Mouse (Mus musculus) midbrain, embryonic 14.5 days (tissue): ENCODE data around the gene Ppm1n. TPM values are rescaled to one million over a fixed set of nuclear protein-coding genes. Genes with fewer than 3 reads are reported as not detected.
A peak's percentile ranks its signal among the peaks of the same experiment; 100 is the strongest.

ENCODE experiments used
- ATAC-seq: fragments of 200-750 bp; cut with Nextera tagmentation; 2 replicates; pipeline ENCODE4 v1.8.0; 2017; ENCODE audit warnings: moderate number of reproducible peaks, moderate library complexity; ENCODE audit not compliant: low FRiP score, low TSS enrichment
- DNase-seq: peaks from one replicate; pipeline ENCODE4 v3.0.0-alpha.2; 2015
- H3K27ac ChIP-seq: fragments of 300-500 bp; sonication (generic); replicated peaks from 2 replicates; pipeline ENCODE4 v1.5.1; 2014; ENCODE audit warnings: mild to moderate bottlenecking, low read depth, low read length, moderate library complexity
- H3K27me3 ChIP-seq: fragments of 300-500 bp; sonication (generic); 2 replicates; pipeline ENCODE4 v1.6.1; 2014; ENCODE audit warnings: low read length, control low read depth, mixed read lengths; ENCODE audit not compliant: control insufficient read depth, insufficient read depth
- H3K36me3 ChIP-seq: fragments of 300-500 bp; sonication (generic); 2 replicates; pipeline ENCODE4 v1.6.1; 2014; ENCODE audit warnings: low read length, control low read depth; ENCODE audit not compliant: control insufficient read depth, insufficient read depth
- H3K4me1 ChIP-seq: fragments of 300-500 bp; sonication (generic); 2 replicates; pipeline ENCODE4 v1.6.1; 2014; ENCODE audit warnings: mild to moderate bottlenecking, antibody characterized with exemption, low read length, control low read depth; ENCODE audit not compliant: control insufficient read depth, insufficient read depth
- H3K4me2 ChIP-seq: fragments of 300-500 bp; sonication (generic); 2 replicates; pipeline ENCODE4 v1.6.1; 2014; ENCODE audit warnings: mild to moderate bottlenecking, low read length, moderate library complexity
- H3K4me3 ChIP-seq: fragments of 300-500 bp; sonication (generic); replicated peaks from 2 replicates; pipeline ENCODE4 v1.5.1; 2014; ENCODE audit warnings: low read depth, low read length
- H3K9ac ChIP-seq: fragments of 300-500 bp; sonication (generic); replicated peaks from 2 replicates; pipeline ENCODE4 v1.6.1; 2014; ENCODE audit warnings: mild to moderate bottlenecking, low read length, moderate library complexity
- H3K9me3 ChIP-seq: fragments of 300-500 bp; sonication (generic); 2 replicates; pipeline ENCODE4 v1.6.1; 2016; ENCODE audit warnings: low read length, control low read depth, mixed read lengths; ENCODE audit not compliant: control insufficient read depth
- WGBS: fragments of 180-500 bp; shearing (Covaris S2); extraction: QIAGEN DNeasy Blood & Tissue Kit; methylation state at CpG from one replicate; pipeline ENCODE4 v1.1.7; 2014; 5-methylcytosine and 5-hydroxymethylcytosine counted together
- polyA plus RNA-seq: library from polyadenylated mRNA; unstranded; fragments of >200 nt; fragmentation: Nextera tagmentation; extraction: Ambion mirVana; gene quantifications from 2 replicates; pipeline ENCODE4 v1.2.1, GENCODE M21; 2014

Gene Ppm1n
- polyA plus RNA-seq = 0.62 and 1.2 TPM in 2 replicates

GRCm38 (mm10) chr7:19279581-19280114 is at the start of gene Ppm1n:
TSS of gene Ppm1n (minus strand) at chr7:19280064.
- Histone ChIP-seq H3K4me2 (peak within 1 kb of the TSS; percentile 46), H3K27ac (no peak within 1 kb of the TSS), H3K9me3 (no peaks in the 10 kb centered on the region), H3K27me3 (peaks cover 40% of the 10 kb centered on the region), H3K4me3 (peak within 1 kb of the TSS; percentile 28), H3K36me3 (no peaks in the 10 kb centered on the region), H3K9ac (0 out of 2 replicates have a peak within 1 kb of the TSS, but pooled peaks have one; percentile 2), H3K4me1 (peaks cover 11% of the 10 kb centered on the region)
- WGBS = under 1% methylated on average over 46 of the region's 46 CpGs
- DNase-seq (no peak), ATAC-seq (no peak)

DNA sequence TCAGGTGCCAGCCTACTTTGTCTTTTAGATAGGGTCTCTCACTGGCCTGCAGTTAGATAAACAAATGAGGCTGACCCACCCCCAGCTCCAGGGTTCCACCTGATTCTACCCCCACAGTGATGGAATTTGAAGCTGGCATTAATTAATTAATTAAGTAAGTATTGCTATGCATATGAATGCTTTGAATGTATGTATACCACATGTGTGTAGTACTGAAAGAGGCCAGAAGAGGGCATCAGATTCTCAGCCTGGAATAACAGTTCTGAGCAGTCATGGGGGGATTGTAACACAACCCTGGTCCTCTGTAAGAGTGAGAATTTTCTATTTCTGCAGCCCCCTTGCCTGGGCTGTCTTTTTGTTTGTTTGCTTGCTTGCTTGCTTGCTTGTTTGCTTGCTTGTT is 48.6 kb upstream of the Ppm1n start:
- no peak overlapping the region for H3K4me2 ChIP-seq
- no peak for DNase-seq
- no peak overlapping the region for H3K4me3 ChIP-seq
- no peak for ATAC-seq
- no peaks in the 10 kb centered on the region for H3K9me3 ChIP-seq
- peaks cover 9% of the 10 kb centered on the region; the same call in 1 of the 2 replicates for H3K4me1 ChIP-seq
- H3K27ac ChIP-seq = no peak overlapping the region
- H3K9ac ChIP-seq = no peak overlapping the region
- H3K36me3 ChIP-seq = no peaks in the 10 kb centered on the region
- H3K27me3 ChIP-seq = no peaks in the 10 kb centered on the region

DNA sequence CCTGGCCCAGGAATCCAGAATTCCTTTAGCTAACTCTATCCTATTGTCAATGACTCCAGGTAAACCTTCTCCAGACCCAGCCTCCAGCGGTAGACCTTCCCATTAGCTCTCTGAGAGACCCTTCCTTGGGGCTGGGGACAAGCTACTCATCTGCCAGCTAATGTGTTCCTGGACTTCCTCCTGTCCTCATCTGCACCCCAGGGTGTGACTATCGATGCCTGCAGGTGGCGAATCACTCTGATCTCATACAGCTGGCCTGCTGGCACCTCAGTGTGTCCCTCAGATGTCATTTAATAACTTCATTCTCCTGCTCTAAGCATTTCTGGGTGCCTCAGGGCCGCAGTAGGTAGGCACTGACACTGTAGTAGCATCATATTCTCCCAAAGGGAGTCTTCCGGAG is 47.9 kb upstream of the Ppm1n start:
- H3K27me3 ChIP-seq = no peaks in the 10 kb centered on the region
- no peak overlapping the region for H3K27ac ChIP-seq
- no peaks in the 10 kb centered on the region for H3K36me3 ChIP-seq
- no peak for DNase-seq
- no peaks in the 10 kb centered on the region for H3K9me3 ChIP-seq
- H3K9ac ChIP-seq = no peak overlapping the region
- H3K4me3 ChIP-seq = no peak overlapping the region
- 86% methylated on average over 5 of the region's 5 CpGs for WGBS
- peak overlapping the region; percentile 67; the same call in 1 of the 2 replicates for H3K4me2 ChIP-seq
- peaks cover 9% of the 10 kb centered on the region; the same call in 1 of the 2 replicates for H3K4me1 ChIP-seq
- ATAC-seq = no peak

GRCm38 (mm10) chr7:19327128-19327527 is 47.3 kb upstream of the Ppm1n start:
- DNase-seq (peak; percentile 86), ATAC-seq (peak; percentile 65)
- Histone ChIP-seq H3K4me2 (peak overlapping the region; percentile 67), H3K9me3 (no peaks in the 10 kb centered on the region), H3K9ac (peak overlapping the region; percentile 39), H3K27ac (no peak overlapping the region), H3K4me3 (peak overlapping the region; percentile 29), H3K36me3 (no peaks in the 10 kb centered on the region), H3K27me3 (no peaks in the 10 kb centered on the region), H3K4me1 (peaks cover 9% of the 10 kb centered on the region; the same call in 1 of the 2 replicates)
- under 1% methylated on average over 22 of the region's 22 CpGs for WGBS

DNA sequence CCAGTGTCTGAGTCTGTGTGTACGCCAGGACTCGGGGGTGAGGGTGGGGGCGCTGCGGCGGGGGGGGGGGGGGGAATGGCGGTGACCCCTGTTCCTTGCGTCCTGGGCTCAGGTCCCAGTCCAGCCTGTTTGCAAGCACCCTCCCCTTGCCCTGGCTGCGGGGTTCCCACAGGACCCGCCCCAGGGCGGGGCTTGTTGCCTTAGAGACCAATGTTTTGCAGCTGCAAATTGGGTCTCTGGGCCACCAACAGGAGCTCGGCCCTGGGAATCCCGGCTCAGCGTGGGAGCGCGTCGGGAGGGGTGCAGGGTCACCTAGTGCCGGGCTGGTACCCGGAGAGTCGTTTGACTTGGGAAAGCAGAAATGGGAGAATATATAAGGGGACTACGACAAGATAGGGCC is 46.5 kb upstream of the Ppm1n start:
- Histone ChIP-seq H3K4me2 (peak overlapping the region; percentile 67), H3K4me1 (peaks cover 9% of the 10 kb centered on the region; the same call in 1 of the 2 replicates), H3K36me3 (no peaks in the 10 kb centered on the region), H3K4me3 (peak overlapping the region; percentile 29), H3K27ac (peak overlapping the region; percentile 16; the same call in 1 of the 2 replicates), H3K9me3 (no peaks in the 10 kb centered on the region), H3K27me3 (no peaks in the 10 kb centered on the region), H3K9ac (no peak overlapping the region; the same call in 1 of the 2 replicates)
- ATAC-seq = peak; percentile 55; the same call in 1 of the 2 replicates
- 0% methylated on average over 19 of the region's 20 CpGs for WGBS
- DNase-seq = peak; percentile 83

DNA sequence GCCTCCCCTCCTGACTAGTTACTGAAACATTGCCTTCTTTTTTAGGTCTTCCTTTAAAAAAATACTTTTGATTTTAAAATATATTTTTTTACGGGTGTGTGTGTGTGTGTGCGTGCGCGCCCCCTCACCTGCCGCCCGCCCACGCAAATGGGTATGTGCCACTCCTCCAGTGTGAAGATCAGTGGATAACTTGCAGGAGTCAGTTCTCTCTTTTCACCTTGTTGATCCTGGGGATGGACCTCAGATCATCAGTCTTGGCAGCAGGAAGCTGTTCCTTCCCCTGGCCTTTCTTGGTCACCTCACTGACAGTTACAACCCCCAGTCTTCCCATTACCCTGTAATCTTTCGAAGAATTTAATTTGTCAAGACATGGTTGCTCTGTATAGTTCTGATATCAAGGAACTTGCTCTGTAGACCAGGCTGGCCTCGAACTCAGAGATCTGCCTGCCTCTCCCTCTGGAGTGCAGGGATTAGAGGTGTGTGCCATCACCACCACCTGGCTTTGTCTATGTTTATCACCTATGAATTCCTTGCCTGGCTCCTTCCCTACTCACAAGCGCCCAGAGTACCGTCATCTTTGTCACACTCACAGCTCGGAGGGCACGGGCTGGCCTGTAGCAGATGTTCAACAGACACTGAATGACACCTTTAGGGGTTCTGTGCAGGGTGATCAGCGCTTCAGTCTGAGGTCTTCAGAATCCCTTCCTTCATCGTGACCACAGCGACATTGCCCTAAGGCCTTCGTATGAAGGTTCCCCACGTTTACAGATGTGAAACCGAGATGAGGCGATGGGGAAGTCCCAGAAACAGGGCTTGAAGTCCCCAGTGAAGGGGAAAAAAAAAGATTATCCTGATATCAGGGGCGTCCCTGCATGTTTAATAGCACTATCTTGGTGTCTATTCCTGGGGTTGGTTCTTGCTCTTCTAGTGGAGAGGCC is 45.7 kb upstream of the Ppm1n start:
- no peak overlapping the region for H3K9ac ChIP-seq
- no peaks in the 10 kb centered on the region for H3K9me3 ChIP-seq
- no peak for ATAC-seq
- WGBS = 76% methylated on average over 21 of the region's 21 CpGs
- peaks cover 13% of the 10 kb centered on the region; the same call in 1 of the 2 replicates for H3K4me1 ChIP-seq
- no peak for DNase-seq
- H3K27me3 ChIP-seq = no peaks in the 10 kb centered on the region
- no peak overlapping the region for H3K27ac ChIP-seq
- peak overlapping the region; percentile 67; the same call in 1 of the 2 replicates for H3K4me2 ChIP-seq
- no peak overlapping the region for H3K4me3 ChIP-seq
- H3K36me3 ChIP-seq = no peaks in the 10 kb centered on the region

- no peak overlapping the region for H3K9ac ChIP-seq
- H3K36me3 ChIP-seq = no peaks in the 10 kb centered on the region
- no peak for ATAC-seq
- H3K4me1 ChIP-seq = peaks cover 17% of the 10 kb centered on the region
- DNase-seq = no peak
- H3K27me3 ChIP-seq = no peaks in the 10 kb centered on the region
- H3K4me3 ChIP-seq = no peak overlapping the region
- H3K9me3 ChIP-seq = no peaks in the 10 kb centered on the region
- WGBS = 87% methylated on average over 11 of the region's 11 CpGs
- no peak overlapping the region for H3K27ac ChIP-seq
- no peak overlapping the region for H3K4me2 ChIP-seq
These were observed 44.4 kb upstream of the Ppm1n start for GRCm38 (mm10) chr7:19324221-19324620.

DNA sequence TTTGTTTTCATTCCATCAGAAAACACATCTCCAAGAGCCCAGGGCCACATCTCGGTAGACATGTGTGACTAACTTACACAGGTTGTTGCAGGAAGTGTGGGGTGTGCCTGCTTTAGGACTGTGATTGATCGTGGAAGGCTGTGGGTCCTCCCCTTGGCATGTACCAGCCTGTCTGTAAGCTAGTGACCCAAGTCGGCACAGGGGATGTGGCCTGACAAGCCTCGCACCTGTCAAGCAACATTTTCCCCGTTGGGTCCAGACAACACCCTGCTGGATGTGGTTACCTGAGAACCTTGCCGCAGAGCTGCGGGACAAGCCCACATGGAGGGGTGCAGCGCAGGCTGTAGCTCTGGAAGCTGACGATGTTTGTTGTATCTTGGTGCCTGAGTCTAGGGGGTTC is 42.6 kb upstream of the Ppm1n start:
- H3K4me3 ChIP-seq = no peak overlapping the region

More for the DNA sequence above, 42.6 kb upstream of the Ppm1n start:
- Histone ChIP-seq H3K4me2 (no peak overlapping the region), H3K4me1 (peaks cover 17% of the 10 kb centered on the region), H3K9ac (no peak overlapping the region), H3K9me3 (no peaks in the 10 kb centered on the region), H3K27me3 (no peaks in the 10 kb centered on the region), H3K27ac (no peak overlapping the region), H3K36me3 (no peaks in the 10 kb centered on the region)
- ATAC-seq = no peak
- DNase-seq = no peak
- 63% methylated on average over 9 of the region's 9 CpGs for WGBS
